Mouse (Mus musculus) hindbrain, embryonic 13.5 days (tissue): ENCODE measurements around the gene Zfp704. TPM values are rescaled to one million over a fixed set of nuclear protein-coding genes. Genes with fewer than 3 reads are reported as not detected.

Experiments used
- ATAC-seq: fragments of 200-750 bp; cut with Nextera tagmentation; 2 replicates; pipeline ENCODE4 v1.8.0; 2017; ENCODE audit warnings: moderate TSS enrichment; ENCODE audit not compliant: low FRiP score
- H3K27ac ChIP-seq: fragments of 300-500 bp; sonication (generic); 2 replicates; pipeline ENCODE4 v1.5.1; 2015; ENCODE audit warnings: inconsistent platforms, mild to moderate bottlenecking, moderate library complexity
- H3K27me3 ChIP-seq: fragments of 300-500 bp; sonication (generic); 2 replicates; pipeline ENCODE4 v1.6.1; 2015; ENCODE audit warnings: mild to moderate bottlenecking, inconsistent platforms
- H3K36me3 ChIP-seq: fragments of 300-500 bp; sonication (generic); 2 replicates; pipeline ENCODE4 v1.6.1; 2015; ENCODE audit warnings: mild to moderate bottlenecking, inconsistent platforms
- H3K4me1 ChIP-seq: fragments of 300-500 bp; sonication (generic); replicated peaks from 2 replicates; pipeline ENCODE4 v1.6.1; 2015; ENCODE audit warnings: inconsistent platforms
- H3K4me2 ChIP-seq: fragments of 300-500 bp; sonication (generic); 2 replicates; pipeline ENCODE4 v1.6.1; 2015; ENCODE audit warnings: inconsistent platforms, mild to moderate bottlenecking, moderate library complexity
- H3K4me3 ChIP-seq: fragments of 300-500 bp; sonication (generic); 2 replicates; pipeline ENCODE4 v1.5.1; 2015; ENCODE audit warnings: mild to moderate bottlenecking, inconsistent platforms
- H3K9ac ChIP-seq: fragments of 300-500 bp; sonication (generic); 2 replicates; pipeline ENCODE4 v1.6.1; 2015; ENCODE audit warnings: mild to moderate bottlenecking, inconsistent platforms
- H3K9me3 ChIP-seq: fragments of 300-500 bp; sonication (generic); 2 replicates; pipeline ENCODE4 v1.6.1; 2016; ENCODE audit warnings: inconsistent platforms
- WGBS: fragments of 180-500 bp; shearing (Covaris S2); methylation state at CpG from one replicate; pipeline ENCODE4 v1.1.7; 2015; 5-methylcytosine and 5-hydroxymethylcytosine counted together
- polyA plus RNA-seq: library from polyadenylated mRNA; unstranded; fragments of >200 nt; fragmentation: Nextera tagmentation; extraction: Ambion mirVana; gene quantifications from 2 replicates; pipeline ENCODE4 v1.2.1, GENCODE M21; 2015

Zfp704 gene
- polyA plus RNA-seq, 1 experiment from 2014 or later, result 8.5 TPM

DNA sequence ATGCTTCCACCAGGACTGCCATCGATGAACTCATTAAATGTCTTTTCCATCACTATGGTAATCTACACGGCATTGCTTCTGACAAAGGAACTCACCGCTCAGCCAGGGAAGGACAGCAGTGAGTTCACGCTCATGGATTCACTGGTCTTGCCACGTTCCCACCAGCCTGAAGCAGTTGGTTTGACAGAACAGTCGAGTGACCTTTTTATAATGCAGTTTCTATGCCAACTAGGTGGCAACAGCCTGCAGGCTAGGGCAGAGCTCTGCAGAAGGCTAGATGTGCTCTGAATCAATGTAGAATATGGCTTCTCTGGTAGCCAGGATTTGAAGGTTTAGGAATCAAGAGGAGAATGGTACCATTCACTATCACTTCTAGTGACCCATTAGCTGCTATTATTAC, 186.2 kb downstream of the Zfp704 start:
- no peak overlapping the region for H3K27ac ChIP-seq
- H3K4me1 ChIP-seq, result no peaks in the 10 kb centered on the region
- H3K27me3 ChIP-seq, result no peaks in the 10 kb centered on the region
- H3K4me3 ChIP-seq, result no peak overlapping the region
- no peaks in the 10 kb centered on the region for H3K36me3 ChIP-seq
- WGBS, result 77% methylated on average over 6 of the region's 6 CpGs
- no peak overlapping the region for H3K4me2 ChIP-seq
- ATAC-seq, result no peak
- H3K9ac ChIP-seq, result no peak overlapping the region
- no peaks in the 10 kb centered on the region for H3K9me3 ChIP-seq

DNA sequence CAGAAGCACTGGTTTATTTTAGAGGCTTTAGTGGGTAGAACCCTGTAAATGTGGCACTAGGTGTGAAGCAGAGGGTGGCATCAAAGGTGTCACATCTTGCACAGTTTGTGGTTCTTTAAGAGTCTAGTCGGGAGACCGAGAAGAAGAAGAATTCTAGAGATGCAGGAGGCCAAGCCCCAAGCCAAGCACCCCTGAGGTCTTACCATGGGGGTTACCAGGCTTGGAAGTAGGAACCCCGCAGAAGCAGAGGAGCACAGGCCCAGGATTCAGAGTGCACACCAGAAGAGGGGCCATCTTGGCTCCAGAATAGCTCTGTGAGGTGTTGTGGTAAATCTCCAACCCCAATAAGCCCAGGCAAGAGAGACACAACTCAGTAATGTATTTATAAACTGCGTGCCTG, 201.0 kb downstream of the Zfp704 start:
- no peaks in the 10 kb centered on the region for H3K27me3 ChIP-seq
- no peaks in the 10 kb centered on the region for H3K36me3 ChIP-seq
- no peak for ATAC-seq
- H3K4me2 ChIP-seq, result no peak overlapping the region
- 0 out of 2 replicates have a peak, but pooled peaks cover 7% of the 10 kb centered on the region for H3K9me3 ChIP-seq
- no peak overlapping the region for H3K9ac ChIP-seq
- peaks cover under 1% of the 10 kb centered on the region for H3K4me1 ChIP-seq
- WGBS, result 94% methylated on average over 4 of the region's 4 CpGs
- no peak overlapping the region for H3K27ac ChIP-seq
- no peak overlapping the region for H3K4me3 ChIP-seq

DNA sequence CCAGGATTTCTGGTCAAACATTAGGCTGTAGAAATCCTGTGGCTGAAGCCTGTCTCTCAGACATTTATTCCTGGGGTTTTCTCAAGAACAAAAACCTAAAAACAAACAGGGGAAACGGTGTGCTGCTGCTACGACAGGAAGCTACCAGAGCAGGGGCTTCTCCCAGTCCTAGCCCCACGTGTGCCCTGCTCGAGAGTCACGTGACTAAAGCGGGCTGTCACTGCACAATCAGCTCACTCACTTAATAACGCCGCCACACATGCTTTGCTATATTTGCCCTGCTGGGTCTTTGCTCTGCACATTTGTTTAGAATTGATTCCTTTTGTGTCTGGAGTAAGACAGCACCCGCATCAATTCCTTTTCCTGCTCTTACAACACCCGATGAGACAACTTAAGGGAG, 202.1 kb downstream of the Zfp704 start:
- no peak overlapping the region for H3K27ac ChIP-seq
- H3K9me3 ChIP-seq, result 0 out of 2 replicates have a peak, but pooled peaks cover 1% of the 10 kb centered on the region
- ATAC-seq, result no peak
- H3K4me1 ChIP-seq, result peaks cover 11% of the 10 kb centered on the region
- H3K9ac ChIP-seq, result no peak overlapping the region
- no peak overlapping the region for H3K4me2 ChIP-seq
- no peaks in the 10 kb centered on the region for H3K27me3 ChIP-seq
- H3K4me3 ChIP-seq, result no peak overlapping the region
- 80% methylated on average over 10 of the region's 10 CpGs for WGBS
- no peaks in the 10 kb centered on the region for H3K36me3 ChIP-seq

GRCm38 (mm10) chr3:9407119-9407546, 202.8 kb downstream of the Zfp704 start:
- ATAC-seq, result no peak
- Histone ChIP-seq H3K9ac (no peak overlapping the region), H3K27ac (no peak overlapping the region), H3K27me3 (no peaks in the 10 kb centered on the region), H3K9me3 (no peaks in the 10 kb centered on the region), H3K4me1 (peaks cover 17% of the 10 kb centered on the region), H3K4me3 (no peak overlapping the region), H3K36me3 (no peaks in the 10 kb centered on the region), H3K4me2 (no peak overlapping the region)
- WGBS, result 84% methylated on average over 9 of the region's 9 CpGs

GRCm38 (mm10) chr3:9405341-9405740, 204.5 kb downstream of the Zfp704 start:
- H3K36me3 ChIP-seq, result no peaks in the 10 kb centered on the region
- H3K27ac ChIP-seq, result no peak overlapping the region
- WGBS, result 83% methylated on average over 9 of the region's 9 CpGs
- H3K27me3 ChIP-seq, result no peaks in the 10 kb centered on the region
- H3K4me2 ChIP-seq, result no peak overlapping the region
- H3K9ac ChIP-seq, result no peak overlapping the region
- H3K9me3 ChIP-seq, result no peaks in the 10 kb centered on the region
- H3K4me1 ChIP-seq, result peaks cover 31% of the 10 kb centered on the region
- no peak overlapping the region for H3K4me3 ChIP-seq
- ATAC-seq, result no peak

DNA sequence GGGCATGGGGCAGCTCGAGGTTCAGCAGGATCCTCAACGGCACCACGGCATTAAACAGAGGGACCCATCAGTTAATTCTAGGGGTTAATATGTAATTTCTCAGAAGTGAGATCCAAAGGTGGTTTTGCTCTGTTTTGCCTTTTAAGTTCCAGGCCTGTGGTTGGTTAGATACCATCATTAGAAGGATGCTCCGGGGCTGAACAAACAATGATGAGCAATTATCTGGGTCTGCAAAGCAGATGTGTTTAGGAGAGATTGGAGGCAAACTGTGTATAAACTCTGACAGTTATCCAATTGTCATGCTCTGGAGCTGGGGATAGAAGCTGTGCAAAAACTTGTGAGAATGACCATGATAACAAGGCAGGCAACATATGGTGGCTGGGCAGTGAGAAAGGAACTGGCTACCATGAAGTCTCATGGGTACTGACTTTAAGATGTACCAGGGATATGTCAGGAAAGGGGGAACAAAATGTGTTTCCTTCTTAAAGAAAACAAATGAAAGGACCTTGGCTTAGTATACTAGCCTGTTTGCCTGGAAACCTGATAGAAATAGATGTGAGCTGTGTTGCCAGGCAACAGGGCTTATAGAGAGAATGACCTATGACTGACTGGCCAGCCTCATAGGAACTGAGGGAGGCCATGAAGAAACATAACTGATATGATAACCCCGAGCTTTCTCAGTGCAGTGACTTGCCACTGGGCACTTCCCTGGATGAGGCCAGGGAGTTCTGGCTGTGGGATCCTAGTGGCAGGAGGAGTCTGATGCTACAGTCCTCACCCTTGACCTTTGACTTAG, 206.4 kb downstream of the Zfp704 start:
- Histone ChIP-seq H3K27ac (peak overlapping the region; percentile 49; the same call in 1 of the 2 replicates), H3K4me3 (no peak overlapping the region), H3K27me3 (0 out of 2 replicates have a peak, but pooled peaks cover under 1% of the 10 kb centered on the region), H3K36me3 (no peaks in the 10 kb centered on the region), H3K4me2 (no peak overlapping the region), H3K4me1 (peaks cover 31% of the 10 kb centered on the region), H3K9me3 (no peaks in the 10 kb centered on the region), H3K9ac (no peak overlapping the region)
- WGBS, result 63% methylated on average over 5 of the region's 5 CpGs
- 0 out of 2 replicates have a peak, but pooled peaks have one; percentile 33 for ATAC-seq

- H3K27ac ChIP-seq, result peak overlapping the region; percentile 49; the same call in 1 of the 2 replicates
- 0 out of 2 replicates have a peak, but pooled peaks cover 4% of the 10 kb centered on the region for H3K27me3 ChIP-seq
- ATAC-seq, result 0 out of 2 replicates have a peak, but pooled peaks have one; percentile 37
- no peak overlapping the region for H3K9ac ChIP-seq
- H3K4me1 ChIP-seq, result peaks cover 31% of the 10 kb centered on the region
- no peak overlapping the region for H3K4me3 ChIP-seq
- no peak overlapping the region for H3K4me2 ChIP-seq
- WGBS, result 37% methylated on average over 5 of the region's 5 CpGs
- no peaks in the 10 kb centered on the region for H3K36me3 ChIP-seq
- no peaks in the 10 kb centered on the region for H3K9me3 ChIP-seq
These were observed 207.0 kb downstream of the Zfp704 start for GRCm38 (mm10) chr3:9402836-9403235.

DNA sequence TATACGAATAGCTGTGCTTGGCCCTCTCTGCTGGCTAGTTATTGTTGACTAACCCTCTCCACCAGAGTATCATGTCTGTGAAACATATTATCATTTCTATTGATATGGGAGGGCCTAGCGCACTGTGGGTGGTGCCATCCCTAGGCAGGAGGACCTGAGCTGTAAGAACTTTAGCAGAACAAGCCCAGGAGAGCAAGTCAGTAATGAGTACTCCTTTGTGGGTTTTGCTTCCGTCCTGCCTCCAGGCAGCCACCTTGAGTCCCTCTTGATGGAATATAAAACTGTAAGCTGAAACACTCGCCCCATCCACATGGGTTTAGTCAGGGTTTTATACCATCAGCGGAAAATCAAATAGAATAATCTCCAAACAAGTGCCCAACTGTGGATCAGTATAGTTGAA, 207.5 kb downstream of the Zfp704 start:
- Histone ChIP-seq H3K4me3 (no peak overlapping the region), H3K27me3 (0 out of 2 replicates have a peak, but pooled peaks cover 4% of the 10 kb centered on the region), H3K36me3 (no peaks in the 10 kb centered on the region), H3K4me1 (peaks cover 31% of the 10 kb centered on the region), H3K27ac (no peak overlapping the region), H3K9ac (no peak overlapping the region), H3K9me3 (no peaks in the 10 kb centered on the region), H3K4me2 (no peak overlapping the region)
- WGBS, result 85% methylated on average over 5 of the region's 5 CpGs
- ATAC-seq, result no peak

- WGBS, result 68% methylated on average over 6 of the region's 6 CpGs
- no peak for ATAC-seq
- Histone ChIP-seq H3K4me1 (peaks cover 31% of the 10 kb centered on the region), H3K27me3 (0 out of 2 replicates have a peak, but pooled peaks cover 4% of the 10 kb centered on the region), H3K27ac (no peak overlapping the region), H3K4me3 (no peak overlapping the region), H3K4me2 (no peak overlapping the region), H3K9me3 (no peaks in the 10 kb centered on the region), H3K36me3 (no peaks in the 10 kb centered on the region), H3K9ac (no peak overlapping the region; the same call in 1 of the 2 replicates)
These were observed 208.2 kb downstream of the Zfp704 start for GRCm38 (mm10) chr3:9401685-9402084.

- Histone ChIP-seq H3K4me3 (no peak overlapping the region), H3K4me1 (peaks cover 31% of the 10 kb centered on the region), H3K9ac (no peak overlapping the region), H3K9me3 (no peaks in the 10 kb centered on the region), H3K27me3 (0 out of 2 replicates have a peak, but pooled peaks cover 4% of the 10 kb centered on the region), H3K36me3 (no peaks in the 10 kb centered on the region), H3K4me2 (no peak overlapping the region), H3K27ac (peak overlapping the region; percentile 13; the same call in 1 of the 2 replicates)
- no peak for ATAC-seq
- 68% methylated on average over 3 of the region's 3 CpGs for WGBS
These were observed 209.0 kb downstream of the Zfp704 start for GRCm38 (mm10) chr3:9400886-9401221.

GRCm38 (mm10) chr3:9400201-9400885, 209.5 kb downstream of the Zfp704 start:
- peak; percentile 58; the same call in 1 of the 2 replicates for ATAC-seq
- H3K9ac ChIP-seq, result no peak overlapping the region
- H3K27me3 ChIP-seq, result 0 out of 2 replicates have a peak, but pooled peaks cover 4% of the 10 kb centered on the region
- no peaks in the 10 kb centered on the region for H3K9me3 ChIP-seq
- no peak overlapping the region for H3K4me3 ChIP-seq
- WGBS, result 44% methylated on average over 3 of the region's 3 CpGs
- peak overlapping the region; percentile 13; the same call in 1 of the 2 replicates for H3K27ac ChIP-seq
- H3K36me3 ChIP-seq, result no peaks in the 10 kb centered on the region
- peaks cover 31% of the 10 kb centered on the region for H3K4me1 ChIP-seq
- H3K4me2 ChIP-seq, result no peak overlapping the region

- 0 out of 2 replicates have a peak, but pooled peaks cover 4% of the 10 kb centered on the region for H3K9me3 ChIP-seq
- no peak for ATAC-seq
- no peak overlapping the region for H3K9ac ChIP-seq
- no peak overlapping the region for H3K27ac ChIP-seq
- H3K36me3 ChIP-seq, result no peaks in the 10 kb centered on the region
- 0 out of 2 replicates have a peak, but pooled peaks cover 4% of the 10 kb centered on the region for H3K27me3 ChIP-seq
- 72% methylated on average over 5 of the region's 5 CpGs for WGBS
- no peak overlapping the region for H3K4me2 ChIP-seq
- peaks cover 24% of the 10 kb centered on the region for H3K4me1 ChIP-seq
- no peak overlapping the region for H3K4me3 ChIP-seq
These were observed 211.6 kb downstream of the Zfp704 start for GRCm38 (mm10) chr3:9398271-9398670.
